Mouse (Mus musculus) Patski (cell line): ENCODE results near the gene Sdk2. TPM values are rescaled to one million over a fixed set of nuclear protein-coding genes. Genes with fewer than 3 reads are reported as not detected.

ENCODE experiments used
- ATAC-seq: fragments of 100-300 bp; one replicate; pipeline ENCODE4 v1.8.0; 2021
- CTCF ChIA-PET: fragments of 350-600 bp; sonication (Branson Sonifier 250); formaldehyde crosslinking; loops from one replicate; lab custom pipeline; 2022; ENCODE audit warnings: inconsistent platforms; lab: Charles Lee
- POLR2A ChIA-PET: fragments of 350-600 bp; sonication (Branson Sonifier 250); formaldehyde crosslinking; loops from one replicate; lab custom pipeline; 2022; ENCODE audit warnings: antibody characterized with exemption, inconsistent platforms; lab: Charles Lee
- DNase-seq: peaks from one replicate; pipeline ENCODE4 v3.0.0-alpha.2; 2011; ENCODE audit warnings: low read depth, low spot score
- H3K27me3 ChIP-seq: fragments of 371-371 bp; one replicate; pipeline ENCODE4 v1.5.1; 2021
- CTCF ChIP-seq: fragments of 100-300 bp; IDR thresholded peaks from one replicate; pipeline ENCODE4 v1.5.1; 2021
- in situ Hi-C: fragments of 300-500 bp; cut with MboI; formaldehyde crosslinking; loops from 3 replicates; pipeline ENCODE4 v1.11.1; 2018; ENCODE audit warnings: low pct_unique_long_range_greater_than_20kb, mixed read lengths
- polyA plus RNA-seq: library from polyadenylated mRNA; unstranded; gene quantifications from one replicate; pipeline ENCODE4 v1.2.3, GENCODE M21; 2021

Gene Sdk2
- polyA plus RNA-seq, 1 experiment from 2014 or later = not detected

DNA sequence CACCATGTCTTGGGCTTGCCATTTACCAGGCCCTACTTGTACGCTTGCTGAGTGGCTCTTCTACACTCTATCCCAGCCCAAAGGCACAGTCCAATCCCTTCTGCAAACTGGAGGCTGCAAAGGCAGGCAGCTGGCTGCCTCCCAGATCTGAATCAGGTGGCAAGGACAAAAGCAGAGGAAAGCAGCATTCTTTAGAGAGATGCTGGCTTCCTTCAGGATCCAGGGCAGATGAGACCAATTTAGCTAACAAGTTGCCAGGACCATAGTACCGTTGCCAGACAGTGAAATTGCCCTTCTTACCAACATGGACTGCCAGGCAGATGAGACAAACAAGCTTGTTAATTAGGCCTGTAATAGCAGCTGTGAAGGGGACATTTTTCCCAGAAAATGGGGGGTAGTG is 96.8 kb downstream of the Sdk2 start:
- ChIA-PET POLR2A (no interaction called here), CTCF (no interaction called here)
- in situ Hi-C loops = no loop called here
- no peaks in the 10 kb centered on the region for H3K27me3 ChIP-seq
- ATAC-seq = no peak
- no peak for TF ChIP-seq CTCF
- DNase-seq = no peak

- DNase-seq (no peak), ATAC-seq (no peak)
- POLR2A ChIA-PET = no interaction called here
- H3K27me3 ChIP-seq = no peaks in the 10 kb centered on the region
- in situ Hi-C loops = no loop called here
- CTCF ChIA-PET = no interaction called here
- TF ChIP-seq CTCF = no peak
Observed at GRCm38 (mm10) chr11:113965214-113965613, 101.6 kb downstream of the Sdk2 start.

- in situ Hi-C loops = no loop called here
- ATAC-seq = no peak
- POLR2A ChIA-PET = no interaction called here
- TF ChIP-seq CTCF = no peak
- no peak for DNase-seq
- no peaks in the 10 kb centered on the region for H3K27me3 ChIP-seq
- CTCF ChIA-PET = no interaction called here
Observed at GRCm38 (mm10) chr11:113962751-113963150, 104.1 kb downstream of the Sdk2 start.

GRCm38 (mm10) chr11:113951616-113951988 is 115.2 kb downstream of the Sdk2 start:
- TF ChIP-seq CTCF = no peak
- CTCF ChIA-PET = no interaction called here

GRCm38 (mm10) chr11:113950904-113951615 is 115.8 kb downstream of the Sdk2 start:
- TF ChIP-seq CTCF = no peak
- ChIA-PET POLR2A (interaction anchor here (0.6 kb wide), 1 partner anchor 56 kb away, joined by 6 read pairs; no protein-coding TSS in a partner anchor), CTCF (no interaction called here)
- ATAC-seq (no peak), DNase-seq (no peak)
- H3K27me3 ChIP-seq = peaks cover 6% of the 10 kb centered on the region
- in situ Hi-C loops = no loop called here

More at GRCm38 (mm10) chr11:113951616-113951988, 115.2 kb downstream of the Sdk2 start:
- in situ Hi-C loops = no loop called here
- peaks cover 6% of the 10 kb centered on the region for H3K27me3 ChIP-seq
- ATAC-seq (no peak), DNase-seq (no peak)
- POLR2A ChIA-PET = no interaction called here

DNA sequence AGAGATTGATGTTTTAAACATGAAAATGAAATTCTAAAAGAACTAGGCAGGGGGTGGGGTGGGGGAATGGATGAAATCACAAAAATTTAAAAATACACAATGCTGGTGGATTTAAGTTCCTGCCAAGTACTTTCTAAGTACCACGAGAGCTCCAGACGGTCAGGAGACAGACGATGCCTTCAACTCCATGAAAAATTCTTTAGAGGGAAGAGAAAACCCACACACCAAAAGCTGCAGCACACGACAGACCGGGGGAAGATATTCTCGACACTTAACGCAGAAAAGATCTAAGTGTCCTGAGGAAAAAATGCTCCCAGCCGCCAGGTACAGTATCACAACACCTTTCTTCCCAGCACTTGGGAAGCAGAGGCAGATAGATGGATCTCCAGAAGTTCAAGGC is 118.2 kb downstream of the Sdk2 start:
- ChIA-PET POLR2A (no interaction called here), CTCF (no interaction called here)
- in situ Hi-C loops = no loop called here
- H3K27me3 ChIP-seq = peaks cover 12% of the 10 kb centered on the region
- DNase-seq (no peak), ATAC-seq (no peak)
- TF ChIP-seq CTCF = no peak

- ChIA-PET POLR2A (no interaction called here), CTCF (no interaction called here)
- DNase-seq (no peak), ATAC-seq (no peak)
- H3K27me3 ChIP-seq = peaks cover 10% of the 10 kb centered on the region
- in situ Hi-C loops = no loop called here
- TF ChIP-seq CTCF = no peak
Observed at GRCm38 (mm10) chr11:113942101-113942735, 124.6 kb downstream of the Sdk2 start.

- ChIA-PET POLR2A (no interaction called here), CTCF (no interaction called here)
- in situ Hi-C loops = no loop called here
- DNase-seq = no peak
- ATAC-seq = no peak
- H3K27me3 ChIP-seq = peaks cover 9% of the 10 kb centered on the region
- TF ChIP-seq CTCF = no peak
Observed at GRCm38 (mm10) chr11:113933678-113934077, 133.2 kb downstream of the Sdk2 start.

DNA sequence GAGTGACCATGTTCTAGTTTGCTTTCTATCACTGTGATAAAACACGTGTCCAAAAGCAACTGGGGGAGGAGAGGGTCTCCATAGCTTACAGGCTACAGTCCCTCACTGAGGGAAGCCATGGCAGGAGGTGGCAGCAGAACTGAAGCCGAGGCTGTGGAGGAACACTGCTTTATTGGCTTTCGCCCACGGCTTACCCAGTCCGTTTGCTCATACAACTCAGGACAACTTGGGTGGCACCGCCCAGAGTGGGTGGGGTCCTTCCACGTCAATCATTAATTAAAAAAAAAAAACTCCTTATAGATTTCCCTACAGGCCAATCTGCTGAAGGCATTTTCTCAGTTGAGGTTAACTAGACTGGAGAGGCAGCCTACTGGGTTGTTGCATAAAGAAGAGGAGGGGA is 133.9 kb downstream of the Sdk2 start:
- in situ Hi-C loops = no loop called here

GRCm38 (mm10) chr11:113931701-113932100 is 135.1 kb downstream of the Sdk2 start:
- H3K27me3 ChIP-seq = peaks cover 15% of the 10 kb centered on the region
- TF ChIP-seq CTCF = no peak
- ATAC-seq (no peak), DNase-seq (no peak)
- in situ Hi-C loops = no loop called here
- POLR2A ChIA-PET = no interaction called here
- CTCF ChIA-PET = no interaction called here

More for the DNA sequence above, 133.9 kb downstream of the Sdk2 start:
- DNase-seq (no peak), ATAC-seq (no peak)
- CTCF ChIA-PET = no interaction called here
- TF ChIP-seq CTCF = no peak
- POLR2A ChIA-PET = no interaction called here
- H3K27me3 ChIP-seq = peaks cover 12% of the 10 kb centered on the region

- peaks cover 15% of the 10 kb centered on the region for H3K27me3 ChIP-seq
- ChIA-PET CTCF (no interaction called here), POLR2A (no interaction called here)
- no peak for DNase-seq
- TF ChIP-seq CTCF = no peak
- no peak for ATAC-seq
- in situ Hi-C loops = no loop called here
Observed at GRCm38 (mm10) chr11:113930112-113930511, 136.7 kb downstream of the Sdk2 start.
